Mouse (Mus musculus) adrenal gland, postnatal 25 days (tissue): ENCODE results near the gene Ano3. TPM values are rescaled to one million over a fixed set of nuclear protein-coding genes. Genes with fewer than 3 reads are reported as not detected.

Experiments
- total RNA-seq: library from RNA; stranded (reverse); gene quantifications from 2 replicates; pipeline ENCODE4 v1.2.3, GENCODE M21; 2021

The Ano3 gene
- total RNA-seq, 1 experiment from 2014 or later, result 0.12 TPM

Other genes starting within 250 kb of the Ano3 start
- gene Muc15, start 229.6 kb downstream of the Ano3 start, total RNA-seq, result not detected in 2 replicates
- not detected in 2 replicates for gene Gm13941, start 155.1 kb upstream of the Ano3 start, total RNA-seq
- not detected in 2 replicates for gene Gm15130, start 202.0 kb upstream of the Ano3 start, total RNA-seq